Mouse (Mus musculus) intestine, postnatal 0 days (tissue): Measurements from ENCODE around the gene Tbck. TPM values are rescaled to one million over a fixed set of nuclear protein-coding genes. Genes with fewer than 3 reads are reported as not detected.

Experiments used
- ATAC-seq: fragments of 200-750 bp; cut with Nextera tagmentation; 2 replicates; pipeline ENCODE4 v1.8.0; 2017; ENCODE audit warnings: mild to moderate bottlenecking, moderate TSS enrichment, moderate library complexity
- H3K27ac ChIP-seq: fragments of 300-500 bp; sonication (generic); 2 replicates; pipeline ENCODE4 v1.5.1; 2014; ENCODE audit warnings: mild to moderate bottlenecking, low read depth, low read length, moderate library complexity
- H3K27me3 ChIP-seq: fragments of 300-500 bp; sonication (generic); replicated peaks from 2 replicates; pipeline ENCODE4 v1.6.1; 2014; ENCODE audit warnings: low read length, mixed read lengths; ENCODE audit not compliant: control insufficient read depth, insufficient read depth
- H3K36me3 ChIP-seq: fragments of 300-500 bp; sonication (generic); 2 replicates; pipeline ENCODE4 v1.6.1; 2014; ENCODE audit warnings: mild to moderate bottlenecking, moderate library complexity; ENCODE audit not compliant: control insufficient read depth, insufficient read depth
- H3K4me1 ChIP-seq: fragments of 300-500 bp; sonication (generic); replicated peaks from 2 replicates; pipeline ENCODE4 v1.6.1; 2014; ENCODE audit warnings: antibody characterized with exemption, low read length, mixed read lengths; ENCODE audit not compliant: control insufficient read depth, insufficient read depth
- H3K4me2 ChIP-seq: fragments of 300-500 bp; sonication (generic); replicated peaks from 2 replicates; pipeline ENCODE4 v1.6.1; 2014; ENCODE audit warnings: low read depth, mild to moderate bottlenecking, moderate library complexity
- H3K4me3 ChIP-seq: fragments of 300-500 bp; sonication (generic); 2 replicates; pipeline ENCODE4 v1.5.1; 2014; ENCODE audit warnings: low read depth, low read length
- H3K9ac ChIP-seq: fragments of 300-500 bp; sonication (generic); 2 replicates; pipeline ENCODE4 v1.6.1; 2014; ENCODE audit warnings: mild to moderate bottlenecking, low read depth, low read length
- H3K9me3 ChIP-seq: fragments of 300-500 bp; sonication (generic); 2 replicates; pipeline ENCODE4 v1.6.1; 2016; ENCODE audit warnings: mixed run types; ENCODE audit not compliant: control insufficient read depth
- CTCF ChIP-seq: sonication (generic); IDR thresholded peaks from 2 replicates; pipeline ENCODE4 v1.5.1; 2016; ENCODE audit warnings: low read depth, mild to moderate bottlenecking, control low read depth, antibody characterized with exemption, moderate library complexity
- WGBS: fragments of 180-500 bp; shearing (Covaris S2); extraction: QIAGEN DNeasy Blood & Tissue Kit; methylation state at CpG from one replicate; pipeline ENCODE4 v1.1.7; 2014; 5-methylcytosine and 5-hydroxymethylcytosine counted together
- polyA plus RNA-seq: library from polyadenylated mRNA; unstranded; fragments of >200 nt; fragmentation: Nextera tagmentation; extraction: Ambion mirVana; gene quantifications from 2 replicates; pipeline ENCODE4 v1.2.1, GENCODE M21; 2015

The Tbck gene
- polyA plus RNA-seq, 1 experiment from 2014 or later = 7.7 TPM

GRCm38 (mm10) chr3:132772054-132772453 is 88.1 kb downstream of the Tbck start:
- no peaks in the 10 kb centered on the region for H3K4me1 ChIP-seq
- no peak overlapping the region for H3K4me3 ChIP-seq
- H3K27ac ChIP-seq = no peak overlapping the region
- WGBS = 91% methylated on average over 7 of the region's 7 CpGs
- no peaks in the 10 kb centered on the region for H3K27me3 ChIP-seq
- no peak for ATAC-seq
- H3K4me2 ChIP-seq = no peak overlapping the region
- H3K36me3 ChIP-seq = peaks cover 7% of the 10 kb centered on the region; the same call in 1 of the 2 replicates
- no peak for TF ChIP-seq CTCF
- no peaks in the 10 kb centered on the region for H3K9me3 ChIP-seq
- no peak overlapping the region for H3K9ac ChIP-seq

- Histone ChIP-seq H3K4me2 (no peak overlapping the region), H3K9me3 (no peaks in the 10 kb centered on the region), H3K27me3 (no peaks in the 10 kb centered on the region), H3K9ac (no peak overlapping the region), H3K36me3 (peaks cover 9% of the 10 kb centered on the region; the same call in 1 of the 2 replicates), H3K4me1 (no peaks in the 10 kb centered on the region), H3K4me3 (no peak overlapping the region), H3K27ac (no peak overlapping the region)
- no peak for TF ChIP-seq CTCF
- 83% methylated on average over 7 of the region's 7 CpGs for WGBS
- ATAC-seq = no peak
Observed at GRCm38 (mm10) chr3:132776686-132777085, 92.7 kb downstream of the Tbck start.

- no peaks in the 10 kb centered on the region for H3K9me3 ChIP-seq
- WGBS = 85% methylated on average over 2 of the region's 2 CpGs
- TF ChIP-seq CTCF = no peak
- H3K36me3 ChIP-seq = 0 out of 2 replicates have a peak, but pooled peaks cover 7% of the 10 kb centered on the region
- H3K4me1 ChIP-seq = no peaks in the 10 kb centered on the region
- no peak overlapping the region for H3K27ac ChIP-seq
- no peak for ATAC-seq
- H3K9ac ChIP-seq = no peak overlapping the region
- no peaks in the 10 kb centered on the region for H3K27me3 ChIP-seq
- H3K4me2 ChIP-seq = no peak overlapping the region
- H3K4me3 ChIP-seq = no peak overlapping the region
Observed at GRCm38 (mm10) chr3:132781103-132781502, 97.2 kb downstream of the Tbck start.

- Histone ChIP-seq H3K9me3 (no peaks in the 10 kb centered on the region), H3K27ac (no peak overlapping the region), H3K4me2 (no peak overlapping the region), H3K36me3 (0 out of 2 replicates have a peak, but pooled peaks cover 9% of the 10 kb centered on the region), H3K9ac (no peak overlapping the region), H3K4me1 (no peaks in the 10 kb centered on the region), H3K4me3 (no peak overlapping the region), H3K27me3 (no peaks in the 10 kb centered on the region)
- TF ChIP-seq CTCF = no peak
- ATAC-seq = no peak
- 94% methylated on average over 1 of the region's 1 CpGs for WGBS
Observed at GRCm38 (mm10) chr3:132783087-132783486, 99.1 kb downstream of the Tbck start.

GRCm38 (mm10) chr3:132784732-132785131 is 100.8 kb downstream of the Tbck start:
- TF ChIP-seq CTCF = no peak
- H3K9me3 ChIP-seq = no peaks in the 10 kb centered on the region
- no peaks in the 10 kb centered on the region for H3K27me3 ChIP-seq
- H3K27ac ChIP-seq = no peak overlapping the region
- ATAC-seq = no peak
- no peak overlapping the region for H3K4me2 ChIP-seq
- no peaks in the 10 kb centered on the region for H3K4me1 ChIP-seq
- H3K9ac ChIP-seq = no peak overlapping the region
- H3K36me3 ChIP-seq = 0 out of 2 replicates have a peak, but pooled peaks cover 7% of the 10 kb centered on the region
- H3K4me3 ChIP-seq = no peak overlapping the region
- WGBS = 84% methylated on average over 6 of the region's 6 CpGs

GRCm38 (mm10) chr3:132786690-132787089 is 102.7 kb downstream of the Tbck start:
- ATAC-seq = no peak
- H3K36me3 ChIP-seq = 0 out of 2 replicates have a peak, but pooled peaks cover 7% of the 10 kb centered on the region
- no peaks in the 10 kb centered on the region for H3K27me3 ChIP-seq
- no peak overlapping the region for H3K27ac ChIP-seq
- 94% methylated on average over 3 of the region's 3 CpGs for WGBS
- no peaks in the 10 kb centered on the region for H3K9me3 ChIP-seq
- H3K9ac ChIP-seq = no peak overlapping the region
- no peak overlapping the region for H3K4me2 ChIP-seq
- H3K4me3 ChIP-seq = no peak overlapping the region
- TF ChIP-seq CTCF = no peak
- H3K4me1 ChIP-seq = no peaks in the 10 kb centered on the region

GRCm38 (mm10) chr3:132787775-132788174 is 103.8 kb downstream of the Tbck start:
- no peaks in the 10 kb centered on the region for H3K27me3 ChIP-seq
- TF ChIP-seq CTCF = no peak

More at GRCm38 (mm10) chr3:132787775-132788174, 103.8 kb downstream of the Tbck start:
- no peak for ATAC-seq
- Histone ChIP-seq H3K9ac (no peak overlapping the region), H3K4me2 (no peak overlapping the region), H3K27ac (no peak overlapping the region), H3K4me3 (no peak overlapping the region), H3K9me3 (no peaks in the 10 kb centered on the region), H3K36me3 (0 out of 2 replicates have a peak, but pooled peaks cover 7% of the 10 kb centered on the region), H3K4me1 (no peaks in the 10 kb centered on the region)
- whole genome bisulfite sequencing = 91% methylated on average over 4 of the region's 4 CpGs
